Mouse (Mus musculus): ENCODE data around the gene Scp2.

DNA sequence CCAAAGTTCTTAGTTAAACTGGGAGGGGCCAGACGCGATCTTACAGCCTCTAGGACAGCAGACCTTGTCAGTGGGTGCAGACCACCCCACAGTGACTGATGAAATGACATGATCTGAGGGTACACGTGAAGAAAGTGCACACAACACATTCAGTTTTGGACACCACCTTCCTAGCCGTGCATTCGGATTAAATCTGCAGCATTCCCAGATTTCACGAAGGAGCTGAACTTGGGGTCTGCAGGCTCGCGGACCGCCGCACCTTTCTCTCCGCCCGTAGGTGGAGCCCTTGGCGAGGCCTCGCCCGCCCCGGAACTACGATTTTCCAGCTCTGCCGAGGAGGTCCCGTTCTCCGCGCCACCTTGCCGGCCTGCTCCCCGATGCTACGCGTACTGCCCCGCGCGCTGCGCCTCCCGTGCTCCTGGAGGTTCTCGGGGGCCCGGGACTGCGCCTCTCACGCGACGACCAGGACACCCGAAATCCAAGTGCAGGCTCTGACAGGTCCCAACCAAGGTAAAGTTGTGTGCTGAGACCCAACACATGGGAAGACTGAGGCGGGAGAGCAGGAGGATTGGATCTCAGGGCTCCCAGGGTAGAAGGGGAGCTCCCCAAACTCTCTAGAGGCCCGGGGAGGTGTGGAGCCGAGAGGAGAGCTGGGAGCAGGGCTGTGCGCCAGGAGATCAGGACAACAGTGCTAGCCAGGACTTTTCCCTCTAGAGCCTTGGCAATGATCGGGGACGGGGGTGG is 20.5 kb upstream of the Scp2 start, which contains the start of gene Echdc2:
- peak; percentile 41 for TF ChIP-seq CTCF (IDR thresholded peaks at IDR 0.05; ENCODE audit: low read depth)
- TF ChIP-seq EP300 (IDR thresholded peaks at IDR 0.05; ENCODE audit: low read depth), result no peak

Measured in heart, postnatal 0 days (tissue).